Mouse (Mus musculus): ENCODE data around the gene Vamp4. TPM values are rescaled to one million over a fixed set of nuclear protein-coding genes. Genes with fewer than 3 reads are reported as not detected.

Gene Vamp4
- total RNA-seq, 2 experiments from 2014 or later: 18.3 to 21.1 TPM

- no peak for TF ChIP-seq CTCF (IDR thresholded peaks at IDR 0.05)
- peak; percentile 23 for DNase-seq
These were observed 66.2 kb downstream of the Vamp4 start for GRCm38 (mm10) chr1:162636516-162636915.

DNA sequence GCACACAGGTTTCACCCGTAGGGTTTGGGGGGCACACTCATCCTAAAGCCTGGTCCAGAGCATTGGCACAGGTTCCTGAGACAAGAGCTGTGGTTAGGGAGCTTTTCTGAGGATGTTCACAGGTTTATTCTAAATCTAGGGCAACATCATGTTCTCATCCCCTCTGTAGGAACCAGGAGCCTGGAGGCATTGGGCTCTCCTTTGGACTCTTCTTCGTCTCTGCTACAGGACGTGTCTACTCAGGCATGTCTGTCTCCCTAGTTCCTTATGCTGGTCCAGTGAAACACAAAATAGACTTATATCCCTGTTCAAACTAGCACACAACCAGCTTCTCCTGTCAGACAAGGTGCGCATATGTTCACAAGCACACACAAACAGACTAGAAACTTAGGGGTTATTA, 68.2 kb downstream of the Vamp4 start:
- intact Hi-C loops (cut with DNase I): no loop called here
- no peak for TF ChIP-seq CTCF (IDR thresholded peaks at IDR 0.05)
- no peak for DNase-seq
- Histone ChIP-seq H3K27ac (peak overlapping the region; percentile 80), H3K4me3 (peak overlapping the region; percentile 61)

More at GRCm38 (mm10) chr1:162636516-162636915, 66.2 kb downstream of the Vamp4 start:
- intact Hi-C loops (cut with DNase I): no loop called here
- Histone ChIP-seq H3K27ac (peak overlapping the region; percentile 82), H3K4me3 (no peak overlapping the region)

DNA sequence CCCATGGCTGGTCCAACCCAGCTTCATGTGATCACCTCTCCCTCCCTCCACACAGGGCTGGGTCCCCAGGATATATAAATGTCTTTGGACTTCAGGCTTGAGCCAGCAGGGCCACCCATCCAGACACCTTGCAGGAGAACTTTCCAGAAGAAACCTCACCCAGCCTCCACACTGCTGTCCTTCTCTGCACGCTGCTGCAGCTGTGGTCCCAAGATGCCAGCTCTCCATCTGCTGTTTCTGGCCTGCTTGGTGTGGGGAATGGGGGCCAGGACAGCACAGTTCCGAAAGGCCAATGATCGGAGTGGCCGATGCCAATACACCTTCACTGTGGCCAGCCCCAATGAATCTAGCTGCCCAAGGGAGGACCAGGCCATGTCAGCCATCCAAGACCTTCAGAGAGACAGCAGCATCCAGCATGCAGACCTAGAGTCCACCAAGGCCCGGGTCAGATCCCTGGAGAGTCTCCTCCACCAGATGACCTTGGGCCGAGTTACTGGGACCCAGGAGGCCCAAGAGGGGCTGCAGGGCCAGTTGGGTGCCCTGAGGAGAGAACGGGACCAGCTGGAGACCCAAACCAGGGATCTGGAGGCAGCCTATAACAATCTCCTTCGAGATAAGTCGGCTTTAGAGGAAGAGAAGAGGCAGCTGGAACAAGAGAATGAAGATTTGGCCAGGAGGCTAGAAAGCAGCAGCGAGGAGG, 68.9 kb downstream of the Vamp4 start, which contains the start of gene Myoc:
Gene Myoc (plus strand): TSS at position 105 of the 700 bp plus-strand sequence.
- H3K27ac ChIP-seq: peak within 1 kb of the TSS; percentile 80
- peak within 1 kb of the TSS; percentile 61 for H3K4me3 ChIP-seq
- no peak for TF ChIP-seq CTCF (IDR thresholded peaks at IDR 0.05)
- peak; percentile 59 for DNase-seq
- intact Hi-C loops (cut with DNase I): no loop called here

DNA sequence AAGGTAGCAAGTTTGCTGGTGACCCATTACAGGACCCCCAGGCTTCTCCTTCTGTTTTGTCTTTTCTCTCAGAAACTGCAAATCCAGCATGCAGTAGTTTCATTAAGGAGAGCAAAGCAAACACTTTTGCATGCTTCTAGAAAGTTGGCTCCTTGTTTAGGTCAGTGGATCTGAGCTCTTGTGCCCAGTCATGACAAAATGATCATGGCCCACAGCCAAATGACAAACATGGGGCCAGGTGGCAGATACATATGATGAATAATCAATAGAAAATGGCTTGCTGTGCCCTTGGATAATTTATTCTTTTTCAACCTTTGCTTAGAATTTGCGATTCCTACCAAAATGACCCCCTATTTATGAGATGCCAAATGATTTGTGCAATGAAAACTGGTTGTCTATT, 69.5 kb downstream of the Vamp4 start:
- intact Hi-C loops (cut with DNase I): no loop called here
- TF ChIP-seq CTCF (IDR thresholded peaks at IDR 0.05): no peak
- Histone ChIP-seq H3K4me3 (peak overlapping the region; percentile 61), H3K27ac (peak overlapping the region; percentile 80)
- DNase-seq: no peak

GRCm38 (mm10) chr1:162642591-162642990, 72.3 kb downstream of the Vamp4 start:
- no peak for TF ChIP-seq CTCF (IDR thresholded peaks at IDR 0.05)
- Histone ChIP-seq H3K4me3 (peak overlapping the region; percentile 61), H3K27ac (peak overlapping the region; percentile 40; the same call in 1 of the 2 replicates)
- DNase-seq: no peak
- intact Hi-C loops (cut with DNase I): no loop called here

DNA sequence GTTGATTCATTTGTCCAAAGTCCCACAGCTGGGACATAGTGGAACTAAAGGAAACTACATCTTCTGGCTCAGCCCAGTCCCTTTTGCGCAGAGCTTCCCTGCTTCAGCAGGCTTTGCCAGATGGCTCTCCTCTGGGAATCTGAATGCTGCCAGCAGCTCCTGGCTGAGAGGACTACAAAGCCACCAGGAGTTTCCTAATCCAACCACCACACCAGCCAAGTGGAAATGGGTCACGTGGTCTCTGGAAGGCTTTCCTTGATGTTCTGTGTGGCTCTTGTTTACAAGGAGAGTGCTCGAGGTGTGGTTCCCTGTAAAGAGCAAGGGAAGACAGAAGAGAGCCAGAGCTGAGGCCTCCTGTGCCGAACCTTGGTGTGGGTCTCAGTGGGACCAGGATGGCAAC, 73.4 kb downstream of the Vamp4 start:
- TF ChIP-seq CTCF (IDR thresholded peaks at IDR 0.05): no peak
- intact Hi-C loops (cut with DNase I): no loop called here
- Histone ChIP-seq H3K27ac (peak overlapping the region; percentile 81), H3K4me3 (peak overlapping the region; percentile 43)
- DNase-seq: peak; percentile 96

DNA sequence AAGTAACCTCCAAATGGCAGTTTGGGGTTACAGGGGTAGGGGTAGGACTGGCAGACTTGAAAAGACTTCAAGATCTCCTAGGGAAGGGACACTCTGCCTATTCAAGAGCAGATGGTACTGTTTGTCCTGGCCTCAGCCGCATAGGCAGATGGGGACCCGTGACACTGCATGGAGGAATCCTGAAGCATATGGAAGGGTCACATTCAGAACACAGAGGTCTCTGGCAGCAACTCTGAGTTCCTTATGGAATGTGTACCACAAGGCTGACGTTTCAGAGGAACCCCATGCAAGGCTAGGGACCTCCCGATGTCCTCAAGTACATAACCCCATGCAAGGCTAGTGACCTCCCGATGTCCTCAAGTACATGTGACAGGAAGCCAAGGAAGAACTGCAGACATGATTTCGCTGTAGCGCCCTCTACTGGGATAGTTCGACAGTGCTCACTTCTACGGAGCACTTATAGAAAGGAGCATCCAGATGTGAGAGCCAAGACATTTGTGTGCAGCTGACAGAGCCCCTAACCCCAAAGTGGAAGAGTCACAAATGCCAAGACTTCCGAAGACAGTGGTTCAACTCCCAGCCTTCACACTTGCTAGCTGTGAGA, 75.9 kb downstream of the Vamp4 start:
- no peak for DNase-seq
- peak; percentile 39 for TF ChIP-seq CTCF (IDR thresholded peaks at IDR 0.05)
- no peak overlapping the region for H3K4me3 ChIP-seq
- no peak overlapping the region for H3K27ac ChIP-seq
- intact Hi-C loops (cut with DNase I): no loop called here

DNA sequence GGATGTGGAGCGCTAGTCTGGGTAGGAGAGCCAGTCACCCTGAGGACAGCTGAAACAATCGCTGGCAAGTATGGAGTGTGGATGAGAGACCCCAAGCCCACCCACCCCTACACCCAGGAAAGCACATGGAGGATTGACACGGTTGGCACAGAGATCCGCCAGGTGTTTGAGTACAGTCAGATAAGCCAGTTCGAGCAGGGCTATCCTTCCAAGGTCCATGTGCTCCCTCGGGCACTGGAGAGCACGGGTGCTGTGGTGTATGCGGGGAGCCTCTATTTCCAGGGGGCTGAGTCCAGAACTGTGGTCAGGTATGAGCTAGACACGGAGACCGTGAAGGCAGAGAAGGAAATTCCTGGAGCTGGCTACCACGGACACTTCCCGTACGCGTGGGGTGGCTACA, 78.1 kb downstream of the Vamp4 start:
- TF ChIP-seq CTCF (IDR thresholded peaks at IDR 0.05): no peak
- Histone ChIP-seq H3K4me3 (no peak overlapping the region), H3K27ac (no peak overlapping the region)
- intact Hi-C loops (cut with DNase I): no loop called here
- no peak for DNase-seq

Other genes starting within 250 kb of the Vamp4 start
- gene Dnm3, start 92.5 kb upstream of the Vamp4 start, total RNA-seq (2021): 1 to 10 TPM; 6.5 to 8.7 TPM
- 1 to 10 TPM; 6.6 to 8.9 TPM for gene Mettl13, start 22.0 kb upstream of the Vamp4 start, total RNA-seq (2021)
- 10 to 100 TPM; 37.8 to 63.6 TPM for gene Myoc, start 68.6 kb downstream of the Vamp4 start, total RNA-seq (2021)
- not detected for gene Myocos, start 87.7 kb downstream of the Vamp4 start, total RNA-seq (2021)
- 10 to 100 TPM; 48.5 to 62.3 TPM for gene Prrc2c, start 170.0 kb downstream of the Vamp4 start, total RNA-seq (2021)
- not detected for gene Fmo4, start 243.5 kb downstream of the Vamp4 start, total RNA-seq (2021)